Mouse (Mus musculus) heart, embryonic 15.5 days (tissue): Measurements from ENCODE around the gene Kxd1. TPM values are rescaled to one million over a fixed set of nuclear protein-coding genes. Genes with fewer than 3 reads are reported as not detected.

Experiments used
- ATAC-seq: fragments of 200-750 bp; cut with Nextera tagmentation; replicated peaks from 2 replicates; pipeline ENCODE4 v1.8.0; 2017; ENCODE audit warnings: low read depth, moderate TSS enrichment; ENCODE audit not compliant: insufficient number of reproducible peaks, insufficient read depth, low FRiP score
- H3K27ac ChIP-seq: fragments of 300-500 bp; sonication (generic); 2 replicates; pipeline ENCODE4 v1.5.1; 2015; ENCODE audit warnings: mild to moderate bottlenecking, inconsistent platforms
- H3K27me3 ChIP-seq: fragments of 300-500 bp; sonication (generic); 2 replicates; pipeline ENCODE4 v1.6.1; 2015; ENCODE audit warnings: inconsistent platforms
- H3K36me3 ChIP-seq: fragments of 300-500 bp; sonication (generic); 2 replicates; pipeline ENCODE4 v1.6.1; 2015; ENCODE audit warnings: mild to moderate bottlenecking, inconsistent platforms
- H3K4me1 ChIP-seq: fragments of 300-500 bp; sonication (generic); replicated peaks from 2 replicates; pipeline ENCODE4 v1.6.1; 2015; ENCODE audit warnings: inconsistent platforms
- H3K4me2 ChIP-seq: fragments of 300-500 bp; sonication (generic); 2 replicates; pipeline ENCODE4 v1.6.1; 2015; ENCODE audit warnings: inconsistent platforms, mild to moderate bottlenecking, moderate library complexity
- H3K4me3 ChIP-seq: fragments of 300-500 bp; sonication (generic); 2 replicates; pipeline ENCODE4 v1.5.1; 2015; ENCODE audit warnings: mild to moderate bottlenecking, inconsistent platforms
- H3K9ac ChIP-seq: fragments of 300-500 bp; sonication (generic); 2 replicates; pipeline ENCODE4 v1.6.1; 2015; ENCODE audit warnings: mild to moderate bottlenecking, inconsistent platforms
- H3K9me3 ChIP-seq: fragments of 300-500 bp; sonication (generic); replicated peaks from 2 replicates; pipeline ENCODE4 v1.6.1; 2016; ENCODE audit warnings: inconsistent platforms
- WGBS: fragments of 180-500 bp; shearing (Covaris S2); methylation state at CpG from one replicate; pipeline ENCODE4 v1.1.7; 2015; ENCODE audit warnings: mixed read lengths; 5-methylcytosine and 5-hydroxymethylcytosine counted together
- polyA plus RNA-seq: library from polyadenylated mRNA; unstranded; fragments of >200 nt; fragmentation: Nextera tagmentation; extraction: Ambion mirVana; gene quantifications from 2 replicates; pipeline ENCODE4 v1.2.1, GENCODE M21; 2015

Kxd1 gene
- polyA plus RNA-seq, 1 experiment from 2014 or later: 64.5 TPM

GRCm38 (mm10) chr8:70561357-70561756 lies 33.6 kb upstream of the Kxd1 start:
- H3K9me3 ChIP-seq: no peaks in the 10 kb centered on the region

GRCm38 (mm10) chr8:70560564-70560963 lies 32.8 kb upstream of the Kxd1 start:
- Histone ChIP-seq H3K27me3 (no peaks in the 10 kb centered on the region), H3K27ac (peak overlapping the region; percentile 57), H3K36me3 (no peaks in the 10 kb centered on the region), H3K9ac (peak overlapping the region; percentile 39; the same call in 1 of the 2 replicates), H3K4me2 (no peak overlapping the region), H3K4me3 (no peak overlapping the region), H3K4me1 (peaks cover 67% of the 10 kb centered on the region), H3K9me3 (no peaks in the 10 kb centered on the region)
- 34% methylated on average over 3 of the region's 3 CpGs for WGBS
- no peak for ATAC-seq

More at GRCm38 (mm10) chr8:70561357-70561756, 33.6 kb upstream of the Kxd1 start:
- ATAC-seq: no peak
- H3K4me3 ChIP-seq: no peak overlapping the region
- peak overlapping the region; percentile 57 for H3K27ac ChIP-seq
- H3K27me3 ChIP-seq: no peaks in the 10 kb centered on the region
- no peak overlapping the region for H3K9ac ChIP-seq
- WGBS: 37% methylated on average over 4 of the region's 4 CpGs
- H3K36me3 ChIP-seq: no peaks in the 10 kb centered on the region
- H3K4me1 ChIP-seq: peaks cover 75% of the 10 kb centered on the region
- no peak overlapping the region for H3K4me2 ChIP-seq

- Histone ChIP-seq H3K4me1 (peaks cover 64% of the 10 kb centered on the region), H3K4me2 (no peak overlapping the region), H3K9me3 (no peaks in the 10 kb centered on the region), H3K36me3 (no peaks in the 10 kb centered on the region), H3K4me3 (no peak overlapping the region), H3K27me3 (no peaks in the 10 kb centered on the region), H3K27ac (peak overlapping the region; percentile 57), H3K9ac (no peak overlapping the region)
- 58% methylated on average over 2 of the region's 2 CpGs for WGBS
- 0 out of 2 replicates have a peak, but pooled peaks have one; percentile 12 for ATAC-seq
Measured at GRCm38 (mm10) chr8:70560096-70560495, 32.3 kb upstream of the Kxd1 start.

- Histone ChIP-seq H3K4me2 (no peak overlapping the region), H3K4me1 (peaks cover 63% of the 10 kb centered on the region), H3K9me3 (no peaks in the 10 kb centered on the region), H3K27me3 (no peaks in the 10 kb centered on the region), H3K36me3 (no peaks in the 10 kb centered on the region), H3K27ac (no peak overlapping the region), H3K9ac (no peak overlapping the region), H3K4me3 (no peak overlapping the region)
- 79% methylated on average over 3 of the region's 3 CpGs for WGBS
- ATAC-seq: no peak
Measured at GRCm38 (mm10) chr8:70558983-70559382, 31.2 kb upstream of the Kxd1 start.

GRCm38 (mm10) chr8:70558334-70558733 lies 30.6 kb upstream of the Kxd1 start:
- peaks cover 69% of the 10 kb centered on the region for H3K4me1 ChIP-seq
- H3K9me3 ChIP-seq: no peaks in the 10 kb centered on the region
- no peaks in the 10 kb centered on the region for H3K36me3 ChIP-seq
- no peak overlapping the region for H3K9ac ChIP-seq
- no peak for ATAC-seq
- 41% methylated on average over 4 of the region's 4 CpGs for WGBS
- H3K27ac ChIP-seq: peak overlapping the region; percentile 44
- H3K27me3 ChIP-seq: no peaks in the 10 kb centered on the region
- no peak overlapping the region for H3K4me2 ChIP-seq
- H3K4me3 ChIP-seq: no peak overlapping the region

GRCm38 (mm10) chr8:70555079-70555747 lies 27.5 kb upstream of the Kxd1 start:
- 86% methylated on average over 4 of the region's 4 CpGs for WGBS
- H3K9me3 ChIP-seq: no peaks in the 10 kb centered on the region
- H3K27me3 ChIP-seq: no peaks in the 10 kb centered on the region
- peaks cover 66% of the 10 kb centered on the region for H3K4me1 ChIP-seq
- no peak overlapping the region for H3K4me3 ChIP-seq
- no peaks in the 10 kb centered on the region for H3K36me3 ChIP-seq
- no peak overlapping the region for H3K27ac ChIP-seq
- H3K9ac ChIP-seq: no peak overlapping the region
- ATAC-seq: no peak
- H3K4me2 ChIP-seq: no peak overlapping the region

GRCm38 (mm10) chr8:70553740-70554139 lies 26.0 kb upstream of the Kxd1 start:
- Histone ChIP-seq H3K36me3 (no peaks in the 10 kb centered on the region), H3K4me2 (no peak overlapping the region), H3K27ac (peak overlapping the region; percentile 73), H3K9ac (no peak overlapping the region), H3K9me3 (no peaks in the 10 kb centered on the region), H3K4me1 (peaks cover 59% of the 10 kb centered on the region), H3K4me3 (no peak overlapping the region), H3K27me3 (no peaks in the 10 kb centered on the region)
- ATAC-seq: peak; percentile 25; the same call in 1 of the 2 replicates

- peak overlapping the region; percentile 73 for H3K27ac ChIP-seq
- H3K9ac ChIP-seq: no peak overlapping the region
- no peaks in the 10 kb centered on the region for H3K36me3 ChIP-seq
Measured at GRCm38 (mm10) chr8:70552836-70553235, 25.1 kb upstream of the Kxd1 start.

GRCm38 (mm10) chr8:70551558-70552161 lies 23.9 kb upstream of the Kxd1 start:
- Histone ChIP-seq H3K4me2 (peak overlapping the region; percentile 35), H3K9ac (no peak overlapping the region), H3K36me3 (no peaks in the 10 kb centered on the region), H3K27ac (peak overlapping the region; percentile 73), H3K9me3 (no peaks in the 10 kb centered on the region), H3K4me3 (no peak overlapping the region), H3K4me1 (peaks cover 53% of the 10 kb centered on the region), H3K27me3 (no peaks in the 10 kb centered on the region)
- WGBS: 33% methylated on average over 3 of the region's 3 CpGs
- no peak for ATAC-seq

More at GRCm38 (mm10) chr8:70552836-70553235, 25.1 kb upstream of the Kxd1 start:
- Histone ChIP-seq H3K27me3 (no peaks in the 10 kb centered on the region), H3K4me3 (no peak overlapping the region), H3K9me3 (no peaks in the 10 kb centered on the region), H3K4me2 (no peak overlapping the region), H3K4me1 (peaks cover 53% of the 10 kb centered on the region)
- WGBS: 19% methylated on average over 1 of the region's 1 CpGs
- ATAC-seq: peak; percentile 39; the same call in 1 of the 2 replicates

- ATAC-seq: no peak
- Histone ChIP-seq H3K27ac (no peak overlapping the region), H3K9ac (no peak overlapping the region), H3K9me3 (no peaks in the 10 kb centered on the region), H3K4me2 (no peak overlapping the region), H3K4me1 (peaks cover 49% of the 10 kb centered on the region), H3K27me3 (no peaks in the 10 kb centered on the region), H3K4me3 (no peak overlapping the region), H3K36me3 (no peaks in the 10 kb centered on the region)
- 86% methylated on average over 10 of the region's 10 CpGs for WGBS
Measured at GRCm38 (mm10) chr8:70549412-70550184, 21.8 kb upstream of the Kxd1 start.

- Histone ChIP-seq H3K9me3 (no peaks in the 10 kb centered on the region), H3K27ac (0 out of 2 replicates have a peak overlapping the region, but pooled peaks have one; percentile 0), H3K36me3 (no peaks in the 10 kb centered on the region), H3K4me1 (peaks cover 39% of the 10 kb centered on the region), H3K27me3 (no peaks in the 10 kb centered on the region), H3K4me2 (no peak overlapping the region), H3K4me3 (no peak overlapping the region), H3K9ac (no peak overlapping the region)
- WGBS: 86% methylated on average over 6 of the region's 6 CpGs
- ATAC-seq: no peak
Measured at GRCm38 (mm10) chr8:70547762-70548161, 20.0 kb upstream of the Kxd1 start.
